Mouse (Mus musculus) testis, adult 2 months (tissue): ENCODE results near the gene Gbx1.

Source experiments
- CTCF ChIP-seq: fragments of 200-500 bp; IDR thresholded peaks from 2 replicates; pipeline ENCODE4 v1.5.1; 2012; ENCODE audit warnings: low read depth, mild to moderate bottlenecking, inconsistent platforms, low read length, moderate library complexity; ENCODE audit not compliant: control insufficient read depth, insufficient read depth, insufficient replicate concordance
- POLR2A ChIP-seq: fragments of 200-500 bp; IDR thresholded peaks from 2 replicates; pipeline ENCODE4 v1.6.1; 2012; ENCODE audit warnings: low read depth, mild to moderate bottlenecking, inconsistent platforms, low read length, moderate library complexity; ENCODE audit not compliant: control insufficient read depth

GRCm38 (mm10) chr5:24492546-24493285, 34.3 kb downstream of the Gbx1 start:
- TF ChIP-seq CTCF (no peak), POLR2A (no peak)
